Mouse (Mus musculus) neural tube, embryonic 15.5 days (tissue): ENCODE measurements around the gene Cldn16. TPM values are rescaled to one million over a fixed set of nuclear protein-coding genes. Genes with fewer than 3 reads are reported as not detected.

Source experiments
- polyA plus RNA-seq: library from polyadenylated mRNA; unstranded; fragments of >200 nt; fragmentation: Nextera tagmentation; extraction: Ambion mirVana; gene quantifications from 2 replicates; pipeline ENCODE4 v1.2.1, GENCODE M21; 2015

Gene Cldn16
- polyA plus RNA-seq, 1 experiment from 2014 or later: not detected

Other genes with a start within 250 kb of the Cldn16 start
- gene Cldn1, start 91.3 kb upstream of the Cldn16 start, polyA plus RNA-seq: 4.4 and 5.8 TPM in 2 replicates
- 0.20 TPM in 1 of 2 replicates, not detected in the other for gene Tmem207, start 63.6 kb downstream of the Cldn16 start, polyA plus RNA-seq
- gene Il1rap, start 118.6 kb downstream of the Cldn16 start, polyA plus RNA-seq: 12.3 and 13.7 TPM in 2 replicates